Mouse (Mus musculus) lung, postnatal 0 days (tissue): ENCODE results near the gene Macf1.
A peak's percentile ranks its signal among the peaks of the same experiment; 100 is the strongest.

Source experiments
- CTCF ChIP-seq: IDR thresholded peaks from 2 replicates; pipeline ENCODE4 v1.5.1; 2016; ENCODE audit warnings: antibody characterized with exemption, mild to moderate bottlenecking
- EP300 ChIP-seq: IDR thresholded peaks from 2 replicates; pipeline ENCODE4 v1.6.1; 2016; ENCODE audit warnings: antibody characterized with exemption, mild to moderate bottlenecking, control low read depth

DNA sequence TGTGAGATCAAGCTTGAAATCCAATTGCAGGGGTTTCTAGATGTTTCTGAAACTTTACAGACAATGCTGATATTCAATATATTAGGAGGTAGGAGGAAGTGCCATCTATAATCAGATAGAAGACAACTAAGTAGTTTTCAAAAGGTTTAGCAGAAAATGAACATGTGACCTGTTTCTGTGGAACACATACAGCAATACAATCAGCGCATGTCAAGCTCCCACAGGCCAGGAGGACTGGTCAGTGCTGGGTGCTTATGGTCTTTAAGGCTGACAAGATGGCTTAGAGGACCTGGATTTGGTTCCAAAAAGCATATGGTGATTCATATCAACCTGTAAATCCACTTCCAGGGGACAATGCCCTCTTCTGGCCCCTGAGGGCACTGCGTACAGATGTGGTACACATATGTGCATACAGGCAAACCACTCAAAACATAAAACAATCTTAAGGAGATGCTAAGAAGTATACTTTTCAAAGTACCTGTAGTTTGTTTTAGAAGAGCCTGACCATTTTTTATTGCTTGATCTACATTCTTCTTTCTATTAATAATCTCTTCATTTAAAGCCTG, 288.6 kb downstream of the Macf1 start:
- peak; percentile 45 for TF ChIP-seq CTCF
- TF ChIP-seq EP300: no peak
